Mouse (Mus musculus): ENCODE measurements at regions not wholly inside any gene's neighbourhood (a gene's known extent, or its start where the extent isn't known, plus 50 kb on each side); places are given as distances from the start of the nearest gene placed in this dataset.

DNA sequence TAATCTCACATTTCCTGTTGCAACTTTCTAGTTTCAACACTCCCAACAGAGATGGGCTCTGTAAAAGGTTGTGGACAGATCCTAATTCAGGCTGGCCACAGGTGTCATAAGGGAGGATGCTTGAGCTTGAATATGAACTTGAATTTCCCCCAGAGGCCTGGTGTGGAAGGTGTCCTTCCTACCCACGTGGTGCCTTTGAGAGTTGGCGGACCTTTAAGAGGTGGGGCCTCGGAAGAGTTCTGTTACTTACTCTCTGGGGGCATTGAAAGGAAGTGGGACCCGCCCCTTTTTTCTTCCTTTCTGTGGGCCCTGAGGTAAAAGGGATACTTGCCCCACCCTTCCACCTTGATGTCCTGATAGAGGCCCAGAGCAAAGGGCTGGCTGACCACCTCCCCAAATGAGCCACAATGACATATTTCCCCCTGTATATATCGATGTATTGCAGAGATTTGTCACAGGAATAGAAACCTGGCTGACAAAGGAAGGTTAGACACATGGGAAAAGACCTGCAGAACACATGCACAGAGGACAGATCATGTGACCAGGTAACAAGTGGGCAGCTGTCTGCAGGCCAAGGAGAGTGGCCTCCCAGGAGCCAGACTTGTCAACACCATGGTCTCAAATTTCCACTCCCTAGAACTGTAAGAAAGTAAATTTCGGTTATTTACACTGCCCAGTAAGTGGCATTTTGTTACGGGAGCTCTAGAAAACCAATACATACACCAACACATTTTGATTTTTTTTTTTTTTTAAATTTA, 84.2 kb upstream of the Klf13 start:
- TF ChIP-seq POLR2A (IDR thresholded peaks at IDR 0.05; ENCODE audit: insufficient read depth, low read depth, low read length) = no peak
- no peak for TF ChIP-seq CTCF (IDR thresholded peaks at IDR 0.05; ENCODE audit: insufficient read depth, low read depth, low read length)

All from olfactory bulb, adult 2 months (tissue).